Mouse (Mus musculus): Measurements from ENCODE around the gene Olfr731. TPM values are rescaled to one million over a fixed set of nuclear protein-coding genes. Genes with fewer than 3 reads are reported as not detected.

The Olfr731 gene
- polyA plus RNA-seq (2015; fragmentation: Nextera tagmentation; extraction: Ambion mirVana), result not detected in 2 replicates

GRCm38 (mm10) chr14:50241766-50242165, at the start of gene Olfr731:
Gene Olfr731, minus strand, starts transcription at chr14:50241866.
- 79% methylated on average over 4 of the region's 4 CpGs for WGBS
- H3K4me3 ChIP-seq, result no peak within 1 kb of the TSS
- H3K36me3 ChIP-seq, result no peaks in the 10 kb centered on the region
- no peaks in the 10 kb centered on the region for H3K9me3 ChIP-seq
- no peak within 1 kb of the TSS for H3K27ac ChIP-seq
- ATAC-seq (ENCODE audit: low FRiP score, low read depth), result no peak
- H3K27me3 ChIP-seq, result no peaks in the 10 kb centered on the region
- H3K9ac ChIP-seq, result no peak within 1 kb of the TSS
- H3K4me2 ChIP-seq (replicated peaks), result no peak within 1 kb of the TSS
- no peaks in the 10 kb centered on the region for H3K4me1 ChIP-seq

DNA sequence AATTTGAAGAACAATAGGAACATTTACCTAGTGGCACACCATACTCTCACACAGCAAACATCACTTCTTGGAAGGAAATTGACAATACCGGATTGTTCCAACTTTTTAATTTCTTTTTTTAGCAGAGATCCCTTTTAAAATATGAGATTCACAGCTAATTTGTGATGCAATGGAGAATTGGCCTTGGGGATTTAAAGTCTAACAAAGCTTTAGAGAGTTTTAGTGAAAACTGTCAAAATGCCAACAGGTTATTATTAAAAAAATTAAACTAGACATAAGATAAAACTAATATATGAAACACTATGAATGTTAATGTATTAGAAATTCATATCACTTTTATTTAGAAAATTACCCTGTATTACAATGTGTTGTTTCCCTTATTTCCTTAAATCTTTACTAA, 42.4 kb upstream of the Olfr731 start, which contains the start of gene Olfr732:
TSS of gene Olfr732 (minus strand) at position 101 of the 400 bp plus-strand sequence.
- WGBS, result 89% methylated on average over 1 of the region's 1 CpGs
- ATAC-seq (ENCODE audit: low FRiP score, low read depth), result no peak
- Histone ChIP-seq H3K27me3 (no peaks in the 10 kb centered on the region), H3K36me3 (no peaks in the 10 kb centered on the region), H3K27ac (no peak within 1 kb of the TSS), H3K9ac (no peak within 1 kb of the TSS), H3K4me1 (no peaks in the 10 kb centered on the region), H3K9me3 (no peaks in the 10 kb centered on the region), H3K4me3 (no peak within 1 kb of the TSS), H3K4me2 (replicated peaks) (no peak within 1 kb of the TSS)

- no peak within 1 kb of the TSS for H3K4me3 ChIP-seq
- no peak within 1 kb of the TSS for H3K27ac ChIP-seq
These were observed 53.6 kb downstream of the Olfr731 start, which contains the start of gene Olfr730 for GRCm38 (mm10) chr14:50188098-50188497. Gene Olfr730, minus strand, starts transcription at chr14:50188198.

More at GRCm38 (mm10) chr14:50188098-50188497, 53.6 kb downstream of the Olfr731 start, which contains the start of gene Olfr730:
- Histone ChIP-seq H3K36me3 (no peaks in the 10 kb centered on the region), H3K4me2 (replicated peaks) (no peak within 1 kb of the TSS), H3K9ac (no peak within 1 kb of the TSS), H3K27me3 (no peaks in the 10 kb centered on the region), H3K4me1 (no peaks in the 10 kb centered on the region), H3K9me3 (no peaks in the 10 kb centered on the region)
- WGBS, result 67% methylated on average over 1 of the region's 1 CpGs
- ATAC-seq (ENCODE audit: low FRiP score, low read depth), result no peak

Other genes with a start within 250 kb of the Olfr731 start
- gene Olfr725, start 201.5 kb downstream of the Olfr731 start, polyA plus RNA-seq (2015; fragmentation: Nextera tagmentation; extraction: Ambion mirVana), result not detected in 2 replicates
- gene Olfr726, start 150.9 kb downstream of the Olfr731 start, polyA plus RNA-seq (2015; fragmentation: Nextera tagmentation; extraction: Ambion mirVana), result not detected in 2 replicates
- not detected in 2 replicates for gene Olfr727, start 118.7 kb downstream of the Olfr731 start, polyA plus RNA-seq (2015; fragmentation: Nextera tagmentation; extraction: Ambion mirVana)
- gene Olfr728, start 99.2 kb downstream of the Olfr731 start, polyA plus RNA-seq (2015; fragmentation: Nextera tagmentation; extraction: Ambion mirVana), result not detected in 2 replicates
- gene Olfr729, start 89.0 kb downstream of the Olfr731 start, polyA plus RNA-seq (2015; fragmentation: Nextera tagmentation; extraction: Ambion mirVana), result not detected in 2 replicates
- gene Olfr730, start 53.7 kb downstream of the Olfr731 start, polyA plus RNA-seq (2015; fragmentation: Nextera tagmentation; extraction: Ambion mirVana), result not detected in 2 replicates
- not detected in 2 replicates for gene Olfr732, start 42.3 kb upstream of the Olfr731 start, polyA plus RNA-seq (2015; fragmentation: Nextera tagmentation; extraction: Ambion mirVana)
- not detected in 2 replicates for gene Olfr733, start 59.7 kb upstream of the Olfr731 start, polyA plus RNA-seq (2015; fragmentation: Nextera tagmentation; extraction: Ambion mirVana)
- gene Olfr734, start 84.9 kb upstream of the Olfr731 start, polyA plus RNA-seq (2015; fragmentation: Nextera tagmentation; extraction: Ambion mirVana), result not detected in 2 replicates
- not detected in 2 replicates for gene Olfr735, start 107.0 kb upstream of the Olfr731 start, polyA plus RNA-seq (2015; fragmentation: Nextera tagmentation; extraction: Ambion mirVana)
- not detected in 2 replicates for gene Tlr11, start 116.0 kb upstream of the Olfr731 start, polyA plus RNA-seq (2015; fragmentation: Nextera tagmentation; extraction: Ambion mirVana)
- not detected in 2 replicates for gene Olfr736, start 139.3 kb upstream of the Olfr731 start, polyA plus RNA-seq (2015; fragmentation: Nextera tagmentation; extraction: Ambion mirVana)
- not detected in 2 replicates for gene Olfr738, start 165.7 kb upstream of the Olfr731 start, polyA plus RNA-seq (2015; fragmentation: Nextera tagmentation; extraction: Ambion mirVana)
- gene Olfr739, start 176.8 kb upstream of the Olfr731 start, polyA plus RNA-seq (2015; fragmentation: Nextera tagmentation; extraction: Ambion mirVana), result not detected in 2 replicates
- not detected in 2 replicates for gene Olfr740, start 203.7 kb upstream of the Olfr731 start, polyA plus RNA-seq (2015; fragmentation: Nextera tagmentation; extraction: Ambion mirVana)
- gene Olfr741, start 230.9 kb upstream of the Olfr731 start, polyA plus RNA-seq (2015; fragmentation: Nextera tagmentation; extraction: Ambion mirVana), result not detected in 2 replicates

All from limb, embryonic 13.5 days (tissue).